Mouse (Mus musculus): Measurements from ENCODE around the gene Arhgef19. TPM values are rescaled to one million over a fixed set of nuclear protein-coding genes. Genes with fewer than 3 reads are reported as not detected.

Gene Arhgef19
- total RNA-seq, 2 experiments from 2014 or later = 2.6 to 3.2 TPM

DNA sequence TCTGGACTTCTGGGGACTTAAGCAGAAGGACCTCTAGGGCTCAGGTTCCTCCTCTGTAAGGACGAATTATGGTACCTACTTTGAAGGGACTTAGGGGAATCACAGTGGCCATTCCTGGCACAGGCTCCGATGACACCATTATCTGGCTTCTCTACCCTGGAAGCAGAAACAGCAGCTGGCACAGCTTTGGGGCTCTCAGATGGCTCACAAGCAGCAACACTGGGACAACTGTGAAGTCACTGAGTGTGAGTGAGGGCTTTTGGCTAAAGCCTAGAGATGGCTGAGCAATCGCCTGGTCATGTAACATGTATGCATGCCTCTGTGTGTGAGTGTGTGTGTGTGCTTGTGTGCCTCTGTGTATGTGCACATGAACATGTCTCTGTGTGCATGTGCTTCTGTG, 2.4 kb upstream of the Arhgef19 start:
- no peak for DNase-seq

DNA sequence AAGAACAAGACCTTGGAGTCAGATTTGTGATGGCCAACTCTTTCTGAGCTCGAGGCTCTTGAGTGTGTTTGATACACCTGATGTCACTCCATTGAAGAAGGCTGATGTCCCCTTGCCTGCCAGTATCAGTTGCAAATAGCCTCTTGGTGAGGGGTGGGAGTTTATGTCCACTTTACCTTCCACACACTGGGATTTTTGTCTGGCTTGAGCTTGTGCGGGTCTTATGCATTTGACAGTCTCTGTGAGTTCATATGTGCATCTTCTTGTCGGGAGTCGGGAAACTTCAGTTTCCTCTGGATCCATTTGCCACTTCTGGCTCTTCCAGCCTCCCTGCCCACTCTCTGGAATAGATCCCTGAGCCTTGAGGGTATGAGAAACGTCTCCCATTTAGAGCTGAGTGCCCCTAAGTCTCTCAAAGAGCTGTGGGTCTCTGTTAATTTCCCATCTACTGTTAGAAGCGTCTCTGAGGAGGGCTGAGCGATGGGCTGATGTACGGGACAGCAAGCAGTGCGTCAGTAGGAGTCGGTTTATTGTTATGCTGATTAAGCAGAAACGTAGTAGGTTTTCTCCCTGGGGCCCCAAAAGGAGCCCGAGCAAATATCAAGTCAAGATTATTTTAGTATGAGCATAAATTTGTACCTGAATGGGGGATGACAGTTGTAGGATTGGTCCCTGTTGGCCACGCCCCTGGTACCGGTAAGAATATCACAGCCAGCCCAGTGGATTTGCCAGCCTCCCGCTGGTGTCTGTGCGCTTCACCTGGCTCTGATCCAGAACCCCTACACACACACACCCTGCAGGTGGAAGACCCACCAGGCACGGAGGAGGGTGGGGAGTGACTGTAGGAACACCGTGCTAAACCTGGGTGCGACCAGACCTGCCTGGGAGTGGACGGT, 559 bp upstream of the Arhgef19 start:
- no peak for DNase-seq

DNA sequence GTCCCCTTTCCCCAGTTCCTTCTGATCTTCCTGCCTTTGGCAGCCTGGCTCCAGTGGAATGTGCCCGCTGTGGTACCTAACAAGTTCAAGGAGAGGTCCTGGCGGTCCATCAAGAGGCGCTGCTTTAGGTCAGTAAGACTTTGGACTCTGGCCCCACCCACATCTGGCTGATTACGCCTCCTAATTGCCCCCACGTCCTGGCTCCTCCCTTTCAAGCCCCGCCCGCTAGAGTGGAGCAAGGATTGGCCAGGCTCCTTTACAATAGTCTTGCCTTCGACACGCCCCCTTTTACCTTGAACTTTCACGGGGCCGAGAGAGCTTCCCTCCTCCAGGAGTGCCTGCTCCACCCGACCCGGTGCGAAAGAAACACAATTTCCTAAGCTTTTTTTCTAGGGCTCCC, 1.3 kb downstream of the Arhgef19 start:
- DNase-seq = no peak

DNA sequence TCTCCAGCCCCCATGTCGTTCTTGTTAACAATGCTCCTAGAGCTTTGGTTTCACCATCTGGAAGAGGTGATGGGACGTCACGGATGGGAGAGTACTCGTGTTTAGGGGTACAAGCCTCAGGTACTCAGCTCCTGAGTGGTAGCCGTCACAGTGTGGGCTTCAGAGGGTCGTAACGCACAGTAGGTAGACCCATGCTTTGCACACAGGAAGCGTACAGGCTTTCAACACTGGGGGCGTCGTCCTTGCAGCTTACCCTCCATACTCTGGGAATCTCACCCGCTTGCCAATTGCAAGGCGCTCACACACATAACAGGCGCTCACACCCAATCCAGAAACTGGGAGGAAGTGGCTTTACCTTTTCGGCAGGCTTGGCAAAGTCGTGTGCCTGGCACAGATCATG, 2.6 kb downstream of the Arhgef19 start:
- no peak for DNase-seq

DNA sequence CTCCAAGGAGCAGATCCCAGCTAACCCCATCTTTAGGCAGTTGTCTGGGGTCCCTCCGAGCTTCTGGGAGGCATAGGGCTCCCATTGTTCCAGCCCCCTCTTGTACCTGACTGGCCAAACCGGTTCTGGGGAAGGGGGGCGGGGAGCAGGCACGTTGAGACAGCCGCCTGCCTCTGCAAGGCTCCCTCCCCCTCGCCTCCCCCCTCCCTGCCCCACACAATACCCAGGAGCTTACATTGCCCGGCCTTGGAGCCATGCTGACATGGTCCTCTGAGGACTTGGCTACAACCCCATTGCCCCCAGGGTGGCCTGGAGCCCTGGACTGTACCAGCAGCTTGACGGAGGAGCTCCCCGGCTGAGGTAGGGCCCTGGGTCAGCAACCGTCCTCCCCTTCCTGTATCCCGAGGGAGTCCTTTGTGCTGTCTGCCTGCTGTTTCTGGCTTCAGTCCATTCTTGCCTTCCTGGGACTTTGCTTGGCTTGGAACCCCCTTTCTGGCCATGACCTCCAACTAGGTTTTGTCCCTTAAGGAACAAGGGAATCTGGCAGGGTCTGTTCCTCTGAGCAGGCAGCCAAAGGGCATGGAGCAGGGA, 3.4 kb downstream of the Arhgef19 start:
- DNase-seq = no peak

DNA sequence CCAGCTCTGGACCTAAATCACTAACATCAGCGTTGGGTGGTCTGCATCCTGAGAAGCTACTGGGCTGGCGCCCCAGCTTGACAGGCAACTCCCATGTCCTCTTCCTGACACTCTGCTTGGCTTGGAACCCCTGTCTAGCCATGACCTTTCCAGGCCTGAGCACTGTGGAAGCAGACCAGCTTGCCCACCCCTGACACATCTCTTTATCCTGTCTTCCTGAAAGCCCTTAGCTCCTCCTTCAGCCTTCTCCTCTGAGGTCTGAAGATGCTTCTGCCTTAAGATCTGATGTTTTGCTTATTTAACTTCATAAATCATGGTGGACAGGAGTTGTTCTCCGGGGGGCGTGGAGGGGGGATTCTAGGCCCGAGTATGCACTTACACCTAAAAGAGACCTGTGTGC, 4.3 kb downstream of the Arhgef19 start:
- no peak for DNase-seq

DNA sequence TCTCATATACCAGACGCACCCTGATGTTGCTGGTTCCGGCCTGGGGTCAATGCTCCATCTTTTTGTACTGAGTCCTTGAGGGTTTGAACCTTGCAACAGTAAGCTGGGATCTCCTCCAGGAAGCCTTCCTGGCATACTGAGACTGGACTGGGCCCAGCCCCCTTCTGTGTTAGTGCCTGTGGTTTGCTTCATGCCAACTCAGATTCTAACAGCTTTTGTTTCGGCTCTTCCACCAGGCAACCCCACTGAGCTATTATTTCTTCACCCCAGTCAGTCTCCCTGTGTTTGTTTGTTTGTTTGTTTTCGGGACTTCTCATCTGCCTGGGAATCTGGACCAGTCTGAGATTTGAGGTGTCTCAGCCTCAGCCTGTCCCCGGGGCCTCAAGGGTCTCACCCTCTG, 5.1 kb downstream of the Arhgef19 start:
- DNase-seq = no peak

DNA sequence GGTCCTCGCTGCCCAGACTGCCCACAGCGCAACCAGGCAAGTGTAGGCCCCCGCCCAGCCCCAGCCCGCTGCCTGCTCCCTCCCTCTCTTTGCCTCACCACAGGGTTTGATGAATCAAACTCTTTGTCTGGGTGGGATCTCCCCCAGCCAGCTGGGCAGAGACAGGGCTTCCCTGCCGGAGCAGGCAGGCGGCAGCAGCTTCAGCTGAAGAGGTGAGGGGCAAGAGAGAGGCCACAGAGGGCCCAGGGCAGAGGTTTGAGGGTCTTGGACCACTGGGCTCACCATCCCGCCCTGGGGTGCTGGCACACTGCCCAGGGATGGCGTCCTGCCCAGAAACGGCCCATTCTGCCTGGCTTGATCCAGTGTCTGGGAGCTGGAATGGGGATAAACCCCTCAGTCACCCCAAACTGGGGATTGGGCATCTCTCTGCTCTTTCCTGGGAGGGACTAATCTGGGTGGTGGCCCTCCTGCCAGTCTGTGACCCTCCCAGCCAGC, 5.7 kb downstream of the Arhgef19 start:
- peak; percentile 69 for DNase-seq

DNA sequence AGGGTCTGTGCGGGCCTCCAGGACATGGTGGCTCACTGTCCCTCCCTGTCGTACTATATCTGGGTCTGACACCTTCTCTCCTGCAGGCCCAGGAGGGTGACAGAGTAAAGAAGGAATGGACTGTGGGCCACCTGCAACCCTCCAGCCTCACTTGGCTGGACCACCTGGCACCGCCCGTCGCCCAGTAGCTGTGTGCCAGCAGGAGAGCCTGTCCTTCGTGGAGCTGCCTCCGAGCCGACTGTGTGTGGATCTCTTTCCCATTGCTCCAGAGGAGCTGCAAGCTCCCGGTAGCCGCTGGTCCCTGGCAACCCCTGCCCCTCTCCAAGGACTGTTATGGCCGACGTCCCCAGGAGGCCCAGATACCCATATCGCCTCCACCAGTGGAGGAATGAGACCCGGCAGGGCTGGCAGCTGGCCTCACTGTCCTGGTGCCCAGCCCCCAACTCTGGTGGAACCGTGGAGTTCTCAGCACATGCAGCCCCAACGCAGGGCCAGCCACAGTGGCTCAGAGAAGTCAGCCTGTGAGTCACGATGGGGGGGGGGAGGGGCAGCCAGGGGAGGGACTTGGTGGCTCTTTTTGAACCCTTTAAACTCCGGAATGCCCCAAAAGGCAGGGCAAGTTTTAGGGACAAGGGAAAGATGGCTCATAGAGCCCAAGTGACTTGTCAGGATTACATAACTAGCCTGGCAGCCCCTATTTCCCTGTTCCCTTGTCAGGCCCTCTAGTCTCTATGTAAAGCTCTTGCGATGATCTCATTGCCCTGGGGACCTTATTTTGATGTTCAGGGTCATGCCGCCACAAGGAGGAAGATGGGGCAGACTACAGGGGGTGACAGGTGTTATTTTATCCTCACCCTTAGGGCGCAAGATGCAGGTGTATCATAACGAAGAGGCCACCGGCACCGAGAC, 7.0 kb downstream of the Arhgef19 start:
- DNase-seq = peak; percentile 37

DNA sequence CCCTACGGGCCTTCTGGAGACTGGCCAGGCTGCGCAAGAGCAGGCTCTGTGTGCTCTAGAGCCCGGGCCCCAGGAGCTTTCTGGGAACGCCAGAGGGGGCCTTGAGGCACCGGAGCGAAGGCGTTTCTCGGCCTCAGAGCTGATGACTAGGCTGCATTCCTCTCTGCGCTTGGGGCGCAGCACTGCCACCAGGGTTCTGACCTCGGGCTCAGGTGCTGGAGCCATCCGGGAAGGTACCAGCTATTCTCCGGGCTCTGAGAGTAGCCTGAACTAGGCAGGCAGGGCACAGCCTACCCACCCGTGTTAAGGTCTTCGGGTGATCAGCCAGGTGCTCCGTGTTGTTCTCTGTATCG, 7.7 kb downstream of the Arhgef19 start:
- DNase-seq = no peak

DNA sequence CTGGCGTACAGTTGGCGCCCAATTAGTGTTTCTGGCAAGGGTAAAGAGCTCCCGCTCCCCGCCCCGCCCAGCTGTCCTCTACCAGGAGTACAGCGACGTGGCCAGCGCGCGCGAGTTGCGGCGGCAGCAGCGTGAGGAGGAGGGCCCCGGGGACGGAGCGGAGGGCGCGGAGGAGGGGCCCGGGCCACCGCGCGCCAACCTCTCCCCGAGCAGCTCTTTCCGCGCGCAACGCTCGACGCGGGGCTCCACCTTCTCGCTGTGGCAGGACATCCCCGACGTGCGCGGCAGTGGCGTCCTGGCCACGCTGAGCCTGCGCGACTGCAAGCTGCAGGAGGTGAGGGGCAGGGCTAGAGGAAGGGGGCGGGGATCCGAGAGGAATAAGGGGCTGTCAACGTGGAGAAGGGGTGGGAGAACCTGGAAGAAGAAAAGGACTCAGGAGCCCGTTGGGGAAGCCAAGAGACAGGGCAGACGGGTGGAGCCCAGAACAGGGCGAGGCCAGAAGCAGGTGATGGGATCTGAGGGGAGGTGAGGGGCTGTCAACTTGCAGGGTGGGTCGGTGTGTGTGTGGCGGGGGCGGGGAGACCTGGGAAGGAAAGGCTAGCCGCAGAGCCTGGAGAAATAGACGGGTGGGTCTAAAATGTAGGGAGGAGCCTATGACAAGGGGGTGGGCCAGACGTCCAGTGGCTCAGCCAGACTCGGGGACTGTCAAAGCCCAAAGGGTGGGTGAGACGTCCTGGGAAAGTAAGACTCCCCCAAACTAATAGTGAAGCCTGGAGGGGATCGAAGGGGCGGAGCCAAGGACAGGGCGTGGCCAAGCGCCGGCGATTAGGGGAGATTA, 8.7 kb downstream of the Arhgef19 start:
- peak; percentile 47 for DNase-seq

DNA sequence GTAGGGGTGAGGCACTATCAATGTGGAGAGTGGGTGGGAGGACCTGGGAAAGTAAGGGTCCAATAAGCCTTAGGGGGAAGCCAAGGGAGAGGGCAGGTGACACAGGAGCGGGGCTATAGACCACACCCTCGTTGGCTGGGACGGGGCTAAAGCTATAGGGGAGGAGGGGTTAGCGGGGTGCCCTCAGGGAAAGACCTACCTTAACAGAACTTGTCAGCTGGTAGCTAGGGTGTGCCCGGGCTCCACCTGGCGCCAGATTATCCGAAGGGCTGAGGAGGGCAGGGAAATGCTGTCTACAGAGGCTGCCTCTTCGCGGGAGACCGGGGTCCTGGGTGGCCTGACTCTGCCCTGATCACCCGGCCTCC, 9.3 kb downstream of the Arhgef19 start:
- DNase-seq = no peak

DNA sequence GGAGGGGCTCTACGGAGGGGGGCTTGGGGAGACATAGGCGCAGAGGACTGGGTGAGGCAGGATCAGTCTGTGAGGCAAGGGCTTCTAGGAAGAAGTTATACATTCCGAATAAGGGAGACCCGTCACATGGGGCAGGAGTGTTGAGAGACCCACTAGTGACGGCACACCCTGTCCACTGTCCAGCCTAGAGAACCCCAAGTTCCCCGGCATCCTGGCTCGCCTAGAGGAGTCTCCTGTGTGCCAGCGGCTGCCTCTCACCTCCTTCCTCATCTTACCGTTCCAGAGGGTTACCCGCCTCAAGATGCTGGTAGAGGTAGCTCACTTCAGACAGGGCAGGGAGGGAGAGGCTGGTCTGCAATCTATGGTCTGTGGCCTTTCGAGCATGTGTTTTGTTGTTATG, 10.1 kb downstream of the Arhgef19 start:
- no peak for DNase-seq

DNA sequence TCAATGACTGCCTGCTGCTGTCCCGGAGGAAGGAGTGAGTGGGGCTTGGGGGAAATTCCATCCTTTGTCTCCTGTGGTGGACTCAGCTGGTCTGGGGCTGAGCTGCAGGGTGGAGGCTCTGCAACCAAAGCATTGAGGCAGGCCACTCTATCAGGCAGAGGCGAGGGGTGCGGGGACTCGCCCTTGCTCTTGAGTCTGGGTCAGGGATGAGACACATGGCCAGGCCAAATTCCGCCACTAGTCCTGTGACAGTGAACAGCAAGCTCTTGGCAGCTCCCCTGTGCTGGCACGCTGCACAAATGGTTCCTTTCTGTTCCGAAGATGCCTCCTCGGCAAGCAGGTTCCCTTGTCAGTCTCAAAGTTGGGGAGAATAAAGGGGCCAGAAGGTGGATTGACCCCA, 11.8 kb downstream of the Arhgef19 start:
- DNase-seq = no peak

DNA sequence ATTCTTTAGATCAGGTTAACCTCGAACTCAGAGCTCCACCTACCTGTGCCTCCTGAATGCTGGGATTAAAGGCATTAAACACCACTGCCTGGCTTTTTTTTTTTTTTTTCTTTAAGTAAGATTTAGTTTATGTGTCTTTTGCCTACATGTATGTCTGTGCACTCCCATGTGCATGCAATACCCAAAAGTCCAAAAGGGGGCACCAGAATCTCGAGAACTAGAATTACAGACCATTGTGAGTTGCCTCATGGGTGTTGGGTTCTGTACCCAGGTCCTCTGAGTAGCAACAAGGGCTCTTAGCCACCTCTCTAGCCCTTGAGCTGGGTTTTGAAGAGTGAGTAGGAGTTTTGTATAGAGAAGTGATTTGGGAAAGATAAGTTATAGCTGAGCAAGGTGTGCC, 13.3 kb downstream of the Arhgef19 start:
- no peak for DNase-seq

DNA sequence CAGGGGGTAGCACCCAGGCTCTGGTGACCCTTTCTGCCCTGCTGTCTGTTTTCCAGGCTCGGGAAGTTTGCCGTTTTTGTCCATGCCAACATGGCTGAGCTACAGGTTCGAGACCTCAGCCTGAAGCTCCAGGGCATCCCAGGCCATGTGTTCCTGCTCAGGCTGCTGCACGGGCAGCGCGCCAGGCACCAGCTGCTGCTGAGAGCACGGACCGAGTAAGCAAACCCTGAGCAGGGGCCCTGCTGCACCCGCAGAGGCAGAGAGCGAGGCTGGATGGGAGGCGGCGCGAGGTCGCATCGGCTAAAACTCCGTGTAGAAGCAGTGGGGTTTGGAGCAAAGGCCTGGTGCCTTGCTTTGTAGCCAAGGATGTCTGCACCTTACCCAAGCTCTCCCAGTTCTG, 14.9 kb downstream of the Arhgef19 start:
- DNase-seq = peak; percentile 64

DNA sequence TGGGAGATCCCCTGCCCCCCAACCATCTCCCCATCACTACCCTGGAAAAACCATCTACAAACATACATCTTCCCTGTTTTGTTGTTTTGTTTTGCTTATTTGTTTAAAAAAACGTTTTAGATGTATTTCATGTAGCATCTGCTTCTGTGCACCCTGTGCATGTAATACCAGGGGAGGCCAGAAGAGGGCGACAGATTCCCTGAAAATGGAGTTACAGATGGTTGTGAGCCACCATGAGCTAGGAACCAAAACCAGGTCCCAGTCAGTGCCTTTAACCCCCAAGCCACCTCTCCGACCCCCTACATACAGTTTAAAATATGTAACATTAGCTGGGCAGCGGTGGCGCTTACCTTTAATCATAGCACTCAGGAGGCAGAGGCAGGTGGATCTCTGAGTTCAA, 18.1 kb downstream of the Arhgef19 start:
- no peak for DNase-seq

DNA sequence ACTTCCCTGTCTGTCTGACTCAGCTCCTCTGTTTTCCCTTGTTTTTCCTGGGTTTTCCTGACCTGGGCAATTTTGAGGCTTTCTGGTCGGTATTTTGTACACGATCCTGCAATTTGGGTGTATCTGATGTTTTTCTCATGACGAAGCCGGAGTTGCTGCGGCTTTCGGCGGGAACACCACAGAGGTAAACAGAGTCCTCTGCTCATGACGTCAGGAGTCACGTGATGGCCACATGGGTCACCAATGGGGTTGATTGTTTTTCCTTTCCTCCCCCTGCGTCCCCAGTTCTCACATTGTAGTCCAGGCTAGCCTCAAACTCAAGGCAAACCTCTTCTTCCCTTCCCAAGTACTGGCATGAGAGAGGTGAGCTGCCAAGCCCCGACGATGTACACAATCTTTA, 20.1 kb downstream of the Arhgef19 start:
- no peak for DNase-seq

DNA sequence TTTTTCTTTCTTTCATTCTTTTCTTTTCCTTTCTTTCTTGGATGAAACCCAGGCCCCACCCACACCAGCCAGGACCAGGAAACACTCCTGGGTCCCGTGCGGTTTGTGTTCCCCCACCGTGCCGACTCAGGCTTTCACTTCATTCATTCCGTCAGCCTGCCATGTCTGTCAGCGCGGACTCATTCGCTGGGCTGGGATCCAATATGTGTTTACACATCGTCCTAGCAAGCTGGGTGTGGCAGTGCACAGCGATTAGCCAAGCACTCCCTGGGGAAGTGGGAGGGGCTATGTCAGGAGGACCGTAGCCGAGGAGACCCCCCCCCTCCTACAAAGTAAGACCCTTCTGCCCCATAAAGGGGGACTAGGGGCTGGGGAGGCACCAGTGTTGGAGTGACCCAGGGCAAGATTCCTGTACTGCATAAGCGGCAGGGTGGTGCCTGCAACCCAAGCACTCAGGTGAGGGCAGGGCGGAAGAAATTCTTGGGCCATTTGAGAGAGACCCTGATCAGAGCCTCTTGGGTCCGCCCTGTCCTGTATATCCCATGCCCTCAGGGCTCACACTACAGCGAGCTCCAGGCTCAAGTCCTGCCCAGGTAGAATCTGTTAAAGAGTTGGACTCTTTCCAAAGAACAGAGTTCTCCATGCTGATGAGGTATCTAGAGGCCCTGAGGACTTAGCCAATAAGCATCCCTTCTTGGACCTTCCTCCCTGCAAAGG, 20.9 kb downstream of the Arhgef19 start:
- no peak for DNase-seq

DNA sequence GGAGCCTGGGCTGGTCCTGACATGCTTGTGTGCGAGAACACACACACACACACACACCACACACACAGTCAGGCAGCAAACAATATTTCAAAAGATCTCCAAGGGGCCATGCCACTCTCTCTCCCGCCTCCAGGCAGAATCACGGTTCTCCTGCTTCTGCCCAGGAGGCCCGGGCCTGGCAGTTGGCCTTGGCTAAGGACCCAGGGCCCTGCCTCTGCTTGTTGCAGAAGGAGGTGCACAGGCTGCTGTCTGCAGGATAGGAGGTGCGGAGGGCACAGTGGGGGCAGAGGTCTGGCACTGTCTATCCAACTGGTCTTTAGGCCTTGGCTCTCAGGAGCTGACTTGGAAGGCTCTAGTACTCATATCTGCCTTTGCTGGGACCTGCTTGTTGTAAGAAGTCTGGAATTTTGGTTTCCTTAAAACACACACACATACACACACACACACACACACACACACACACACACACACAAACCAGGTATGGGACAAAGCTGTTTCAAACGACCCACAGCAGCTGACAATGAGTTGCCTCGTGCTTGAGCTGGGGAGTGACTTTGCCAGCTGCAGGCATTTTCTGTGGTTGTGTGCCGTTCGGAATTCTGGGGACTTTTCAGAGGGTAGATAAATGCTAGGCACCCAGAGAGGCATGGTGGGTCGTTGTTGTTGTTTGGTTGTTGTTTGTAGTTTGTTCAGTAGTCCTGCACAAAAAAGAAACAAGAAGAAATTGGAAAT, 23.8 kb downstream of the Arhgef19 start:
- DNase-seq = no peak
